Mouse (Mus musculus) midbrain, embryonic 15.5 days (tissue): ENCODE results near the gene Noct. TPM values are rescaled to one million over a fixed set of nuclear protein-coding genes. Genes with fewer than 3 reads are reported as not detected.

Experiments used
- ATAC-seq: fragments of 200-750 bp; cut with Nextera tagmentation; replicated peaks from 2 replicates; pipeline ENCODE4 v1.8.0; 2017; ENCODE audit warnings: moderate TSS enrichment
- H3K27ac ChIP-seq: fragments of 300-500 bp; sonication (generic); 2 replicates; pipeline ENCODE4 v1.5.1; 2015; ENCODE audit warnings: mild to moderate bottlenecking, inconsistent platforms
- H3K27me3 ChIP-seq: fragments of 300-500 bp; sonication (generic); replicated peaks from 2 replicates; pipeline ENCODE4 v1.6.1; 2015; ENCODE audit warnings: inconsistent platforms
- H3K36me3 ChIP-seq: fragments of 300-500 bp; sonication (generic); replicated peaks from 2 replicates; pipeline ENCODE4 v1.6.1; 2015; ENCODE audit warnings: inconsistent platforms
- H3K4me1 ChIP-seq: fragments of 300-500 bp; sonication (generic); 2 replicates; pipeline ENCODE4 v1.6.1; 2015; ENCODE audit warnings: inconsistent platforms
- H3K4me2 ChIP-seq: fragments of 300-500 bp; sonication (generic); 2 replicates; pipeline ENCODE4 v1.6.1; 2015; ENCODE audit warnings: inconsistent platforms, mild to moderate bottlenecking, moderate library complexity
- H3K4me3 ChIP-seq: fragments of 300-500 bp; sonication (generic); 2 replicates; pipeline ENCODE4 v1.5.1; 2015; ENCODE audit warnings: mild to moderate bottlenecking, inconsistent platforms
- H3K9ac ChIP-seq: fragments of 300-500 bp; sonication (generic); 2 replicates; pipeline ENCODE4 v1.6.1; 2015; ENCODE audit warnings: mild to moderate bottlenecking, inconsistent platforms
- H3K9me3 ChIP-seq: fragments of 300-500 bp; sonication (generic); 2 replicates; pipeline ENCODE4 v1.6.1; 2016; ENCODE audit warnings: inconsistent platforms
- WGBS: fragments of 180-500 bp; shearing (Covaris S2); methylation state at CpG from one replicate; pipeline ENCODE4 v1.1.7; 2015; ENCODE audit warnings: mixed read lengths; 5-methylcytosine and 5-hydroxymethylcytosine counted together
- microRNA-seq: library from miRNA; unstranded; fragments of <30 nt; microRNA quantifications from one replicate; pipeline ENCODE4, GENCODE M21; 2016
- polyA plus RNA-seq: library from polyadenylated mRNA; unstranded; fragments of >200 nt; fragmentation: Nextera tagmentation; extraction: Ambion mirVana; gene quantifications from 2 replicates; pipeline ENCODE4 v1.2.1, GENCODE M21; 2015

The Noct gene
- polyA plus RNA-seq, 1 experiment from 2014 or later: 31.7 TPM

DNA sequence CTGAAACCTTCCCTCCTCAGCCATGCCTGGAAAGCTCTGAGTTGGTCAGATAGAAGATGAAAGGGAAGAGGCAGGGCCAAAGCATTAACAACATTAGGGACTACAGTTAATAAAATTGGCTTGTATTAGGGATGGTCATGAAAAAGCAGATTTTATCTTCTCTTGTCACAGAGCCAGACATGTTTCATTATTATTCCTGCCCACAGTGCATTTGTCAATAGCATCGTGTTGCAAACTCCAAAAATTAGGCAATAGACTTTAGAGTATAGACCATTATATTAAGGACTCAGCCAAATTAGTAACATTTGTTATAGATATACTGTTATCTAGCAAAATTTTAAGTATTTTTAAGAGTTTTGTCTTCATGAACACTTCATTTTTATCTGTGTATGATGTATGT, 72.5 kb downstream of the Noct start:
- no peak for ATAC-seq
- Histone ChIP-seq H3K9me3 (no peaks in the 10 kb centered on the region), H3K36me3 (no peaks in the 10 kb centered on the region), H3K4me2 (no peak overlapping the region), H3K4me3 (no peak overlapping the region), H3K9ac (no peak overlapping the region), H3K27me3 (no peaks in the 10 kb centered on the region), H3K27ac (no peak overlapping the region), H3K4me1 (no peaks in the 10 kb centered on the region)
- 78% methylated on average over 1 of the region's 1 CpGs for WGBS

Small RNAs within 50 kb of the gene (microRNA-seq; reads per million reads assigned to microRNA genes)
- gene Gm24282: not detected

Other genes starting within 250 kb of the Noct start
- gene Elf2, start 116.2 kb downstream of the Noct start, polyA plus RNA-seq: 39.6 and 44.9 TPM in 2 replicates
- 1.0 and 2.1 TPM in 2 replicates for gene Mgarp, start 172.3 kb downstream of the Noct start, polyA plus RNA-seq
- 603 and 679 TPM in 2 replicates for gene Ndufc1, start 184.5 kb downstream of the Noct start, polyA plus RNA-seq
- gene Naa15, start 190.7 kb downstream of the Noct start, polyA plus RNA-seq: 48.7 and 51.1 TPM in 2 replicates